Mouse (Mus musculus) liver, embryonic 12.5 days (tissue): ENCODE results near the gene Zbtb12. TPM values are rescaled to one million over a fixed set of nuclear protein-coding genes. Genes with fewer than 3 reads are reported as not detected.

Experiments
- ATAC-seq: fragments of 200-750 bp; cut with Nextera tagmentation; 2 replicates; pipeline ENCODE4 v1.8.0; 2017; ENCODE audit warnings: moderate number of reproducible peaks, mild to moderate bottlenecking, moderate library complexity
- H3K27ac ChIP-seq: fragments of 300-500 bp; sonication (generic); 2 replicates; pipeline ENCODE4 v1.5.1; 2016; ENCODE audit warnings: mild to moderate bottlenecking
- H3K27me3 ChIP-seq: fragments of 300-500 bp; sonication (generic); replicated peaks from 2 replicates; pipeline ENCODE4 v1.6.1; 2016; ENCODE audit warnings: mild to moderate bottlenecking, moderate library complexity
- H3K36me3 ChIP-seq: fragments of 300-500 bp; sonication (generic); 2 replicates; pipeline ENCODE4 v1.6.1; 2016; ENCODE audit warnings: mild to moderate bottlenecking, moderate library complexity
- H3K4me1 ChIP-seq: fragments of 300-500 bp; sonication (generic); 2 replicates; pipeline ENCODE4 v1.6.1; 2016
- H3K4me2 ChIP-seq: fragments of 300-500 bp; sonication (generic); 2 replicates; pipeline ENCODE4 v1.6.1; 2016; ENCODE audit warnings: mild to moderate bottlenecking, moderate library complexity
- H3K4me3 ChIP-seq: fragments of 300-500 bp; sonication (generic); 2 replicates; pipeline ENCODE4 v1.5.1; 2016; ENCODE audit warnings: mild to moderate bottlenecking, moderate library complexity
- H3K9ac ChIP-seq: fragments of 300-500 bp; sonication (generic); 2 replicates; pipeline ENCODE4 v1.6.1; 2016; ENCODE audit warnings: mild to moderate bottlenecking, moderate library complexity
- H3K9me3 ChIP-seq: fragments of 300-500 bp; sonication (generic); replicated peaks from 2 replicates; pipeline ENCODE4 v1.6.1; 2016; ENCODE audit warnings: mild to moderate bottlenecking, moderate library complexity
- WGBS: fragments of 180-500 bp; shearing (Covaris S2); methylation state at CpG from one replicate; pipeline ENCODE4 v1.1.7; 2016; ENCODE audit not compliant: insufficient replicate concordance; 5-methylcytosine and 5-hydroxymethylcytosine counted together
- polyA plus RNA-seq: library from polyadenylated mRNA; unstranded; fragments of >200 nt; fragmentation: Nextera tagmentation; extraction: Ambion mirVana; gene quantifications from 2 replicates; pipeline ENCODE4 v1.2.1, GENCODE M21; 2016

Zbtb12 gene
- polyA plus RNA-seq, 1 experiment from 2014 or later, result 1.8 TPM

- H3K9me3 ChIP-seq, result no peaks in the 10 kb centered on the region
- no peak for ATAC-seq
These were observed 1.9 kb downstream of the Zbtb12 start for GRCm38 (mm10) chr17:34881166-34881565.

GRCm38 (mm10) chr17:34881683-34882310 is 2.5 kb downstream of the Zbtb12 start, which contains the start of gene Gm20547:
TSS of gene Gm20547 (minus strand) at chr17:34882042.
- H3K27me3 ChIP-seq, result 0 out of 2 replicates have a peak, but pooled peaks cover 4% of the 10 kb centered on the region
- H3K4me2 ChIP-seq, result peak within 1 kb of the TSS; percentile 54
- peaks cover 51% of the 10 kb centered on the region for H3K4me1 ChIP-seq
- H3K27ac ChIP-seq, result peak within 1 kb of the TSS; percentile 53; the same call in 1 of the 2 replicates
- peak within 1 kb of the TSS; percentile 26 for H3K4me3 ChIP-seq
- ATAC-seq, result 0 out of 2 replicates have a peak, but pooled peaks have one; percentile 14
- H3K9ac ChIP-seq, result peak within 1 kb of the TSS; percentile 18; the same call in 1 of the 2 replicates
- no peaks in the 10 kb centered on the region for H3K9me3 ChIP-seq
- 22% methylated on average over 15 of the region's 15 CpGs for WGBS
- no peaks in the 10 kb centered on the region for H3K36me3 ChIP-seq

More at GRCm38 (mm10) chr17:34881166-34881565, 1.9 kb downstream of the Zbtb12 start:
- Histone ChIP-seq H3K4me1 (peaks cover 45% of the 10 kb centered on the region), H3K9ac (0 out of 2 replicates have a peak overlapping the region, but pooled peaks have one; percentile 18), H3K4me3 (no peak overlapping the region), H3K36me3 (no peaks in the 10 kb centered on the region), H3K27me3 (0 out of 2 replicates have a peak, but pooled peaks cover 4% of the 10 kb centered on the region), H3K27ac (0 out of 2 replicates have a peak overlapping the region, but pooled peaks have one; percentile 53), H3K4me2 (peak overlapping the region; percentile 54)

- H3K27ac ChIP-seq, result no peak overlapping the region
- no peaks in the 10 kb centered on the region for H3K9me3 ChIP-seq
- no peak overlapping the region for H3K4me3 ChIP-seq
- WGBS, result 51% methylated on average over 3 of the region's 3 CpGs
- peaks cover 51% of the 10 kb centered on the region for H3K4me1 ChIP-seq
- 0 out of 2 replicates have a peak, but pooled peaks cover 4% of the 10 kb centered on the region for H3K27me3 ChIP-seq
- no peak overlapping the region for H3K4me2 ChIP-seq
- H3K9ac ChIP-seq, result no peak overlapping the region
- no peaks in the 10 kb centered on the region for H3K36me3 ChIP-seq
- ATAC-seq, result no peak
These were observed 4.0 kb downstream of the Zbtb12 start for GRCm38 (mm10) chr17:34883332-34883731.

GRCm38 (mm10) chr17:34884704-34885103 is 5.4 kb downstream of the Zbtb12 start:
- Histone ChIP-seq H3K27me3 (0 out of 2 replicates have a peak, but pooled peaks cover 4% of the 10 kb centered on the region), H3K4me1 (peaks cover 47% of the 10 kb centered on the region), H3K27ac (no peak overlapping the region), H3K36me3 (no peaks in the 10 kb centered on the region), H3K9me3 (no peaks in the 10 kb centered on the region), H3K9ac (peak overlapping the region; percentile 6; the same call in 1 of the 2 replicates), H3K4me3 (no peak overlapping the region), H3K4me2 (0 out of 2 replicates have a peak overlapping the region, but pooled peaks have one; percentile 11)
- WGBS, result 28% methylated on average over 6 of the region's 6 CpGs
- ATAC-seq, result peak; percentile 48

- Histone ChIP-seq H3K4me3 (no peak overlapping the region), H3K27ac (no peak overlapping the region), H3K9ac (no peak overlapping the region), H3K4me2 (no peak overlapping the region), H3K9me3 (no peaks in the 10 kb centered on the region), H3K27me3 (0 out of 2 replicates have a peak, but pooled peaks cover 4% of the 10 kb centered on the region), H3K4me1 (peaks cover 45% of the 10 kb centered on the region), H3K36me3 (no peaks in the 10 kb centered on the region)
- no peak for ATAC-seq
- WGBS, result 78% methylated on average over 3 of the region's 3 CpGs
These were observed 6.3 kb downstream of the Zbtb12 start for GRCm38 (mm10) chr17:34885615-34886014.

GRCm38 (mm10) chr17:34887942-34888341 is 8.7 kb downstream of the Zbtb12 start:
- no peak overlapping the region for H3K4me2 ChIP-seq
- no peaks in the 10 kb centered on the region for H3K27me3 ChIP-seq
- peaks cover 38% of the 10 kb centered on the region for H3K4me1 ChIP-seq
- ATAC-seq, result no peak
- no peaks in the 10 kb centered on the region for H3K36me3 ChIP-seq
- H3K9me3 ChIP-seq, result no peaks in the 10 kb centered on the region
- no peak overlapping the region for H3K27ac ChIP-seq
- H3K9ac ChIP-seq, result no peak overlapping the region
- H3K4me3 ChIP-seq, result no peak overlapping the region
- 49% methylated on average over 5 of the region's 5 CpGs for WGBS

- Histone ChIP-seq H3K4me1 (peaks cover 39% of the 10 kb centered on the region), H3K27me3 (no peaks in the 10 kb centered on the region), H3K4me3 (no peak overlapping the region), H3K4me2 (no peak overlapping the region), H3K27ac (no peak overlapping the region), H3K9ac (no peak overlapping the region), H3K36me3 (no peaks in the 10 kb centered on the region), H3K9me3 (no peaks in the 10 kb centered on the region)
- WGBS, result 75% methylated on average over 12 of the region's 12 CpGs
- no peak for ATAC-seq
These were observed 10.9 kb downstream of the Zbtb12 start for GRCm38 (mm10) chr17:34890074-34890743.

GRCm38 (mm10) chr17:34891377-34891776 is 12.1 kb downstream of the Zbtb12 start:
- no peak overlapping the region for H3K27ac ChIP-seq
- no peaks in the 10 kb centered on the region for H3K27me3 ChIP-seq
- WGBS, result 84% methylated on average over 2 of the region's 2 CpGs
- no peak overlapping the region for H3K9ac ChIP-seq
- H3K4me2 ChIP-seq, result no peak overlapping the region
- ATAC-seq, result no peak
- H3K36me3 ChIP-seq, result peaks cover 11% of the 10 kb centered on the region
- no peak overlapping the region for H3K4me3 ChIP-seq
- H3K4me1 ChIP-seq, result peaks cover 40% of the 10 kb centered on the region
- no peaks in the 10 kb centered on the region for H3K9me3 ChIP-seq

GRCm38 (mm10) chr17:34893072-34893824 is 14.0 kb downstream of the Zbtb12 start:
- H3K4me2 ChIP-seq, result peak overlapping the region; percentile 100
- 72% methylated on average over 12 of the region's 12 CpGs for WGBS
- peak overlapping the region; percentile 90 for H3K27ac ChIP-seq
- ATAC-seq, result no peak
- H3K4me1 ChIP-seq, result peaks cover 54% of the 10 kb centered on the region
- peak overlapping the region; percentile 80 for H3K4me3 ChIP-seq
- H3K9me3 ChIP-seq, result no peaks in the 10 kb centered on the region
- peak overlapping the region; percentile 91 for H3K9ac ChIP-seq
- no peaks in the 10 kb centered on the region for H3K27me3 ChIP-seq
- peaks cover 14% of the 10 kb centered on the region for H3K36me3 ChIP-seq

- H3K36me3 ChIP-seq, result peaks cover 14% of the 10 kb centered on the region
- H3K4me3 ChIP-seq, result peak overlapping the region; percentile 80
- no peaks in the 10 kb centered on the region for H3K27me3 ChIP-seq
- peak overlapping the region; percentile 91 for H3K9ac ChIP-seq
- H3K4me2 ChIP-seq, result peak overlapping the region; percentile 100
- peak; percentile 85 for ATAC-seq
- no peaks in the 10 kb centered on the region for H3K9me3 ChIP-seq
- H3K4me1 ChIP-seq, result peaks cover 60% of the 10 kb centered on the region
- peak overlapping the region; percentile 90 for H3K27ac ChIP-seq
- under 1% methylated on average over 18 of the region's 51 CpGs for WGBS
These were observed 14.9 kb downstream of the Zbtb12 start for GRCm38 (mm10) chr17:34894074-34894597.

- Histone ChIP-seq H3K4me1 (peaks cover 66% of the 10 kb centered on the region), H3K9me3 (no peaks in the 10 kb centered on the region), H3K9ac (peak overlapping the region; percentile 91), H3K27ac (peak overlapping the region; percentile 90), H3K4me3 (peak overlapping the region; percentile 80), H3K27me3 (no peaks in the 10 kb centered on the region), H3K4me2 (peak overlapping the region; percentile 100), H3K36me3 (peaks cover 14% of the 10 kb centered on the region)
- WGBS, result 16% methylated on average over 48 of the region's 51 CpGs
- ATAC-seq, result no peak
These were observed 15.7 kb downstream of the Zbtb12 start for GRCm38 (mm10) chr17:34894801-34895530.
